Mouse (Mus musculus) left cerebral cortex, adult 6 months (tissue): ENCODE results near the gene Ganab. TPM values are rescaled to one million over a fixed set of nuclear protein-coding genes. Genes with fewer than 3 reads are reported as not detected.

Experiments used
- polyA plus RNA-seq: library from polyadenylated mRNA; unstranded; fragments of <200 nt; fragmentation: Nextera tagmentation; gene quantifications from 2 replicates; pipeline ENCODE4 v1.2.3, GENCODE M21; 2021

Ganab gene
- polyA plus RNA-seq, 1 experiment from 2014 or later, result 19.0 TPM

Other genes starting within 250 kb of the Ganab start
- 41.2 and 88.0 TPM in 2 replicates for gene Chrm1, start 234.3 kb upstream of the Ganab start, polyA plus RNA-seq
- 169 and 178 TPM in 2 replicates for gene Slc3a2, start 174.7 kb upstream of the Ganab start, polyA plus RNA-seq
- gene Wdr74, start 162.2 kb upstream of the Ganab start, polyA plus RNA-seq, result 57.2 and 64.9 TPM in 2 replicates
- not detected in 2 replicates for gene 1700092M07Rik, start 157.4 kb upstream of the Ganab start, polyA plus RNA-seq
- gene Stx5a, start 156.7 kb upstream of the Ganab start, polyA plus RNA-seq, result 33.4 and 33.5 TPM in 2 replicates
- 23.9 and 27.6 TPM in 2 replicates for gene Nxf1, start 141.0 kb upstream of the Ganab start, polyA plus RNA-seq
- 234 and 250 TPM in 2 replicates for gene Tmem223, start 127.1 kb upstream of the Ganab start, polyA plus RNA-seq
- 28.2 and 37.0 TPM in 2 replicates for gene Tmem179b, start 123.6 kb upstream of the Ganab start, polyA plus RNA-seq
- gene Taf6l, start 111.7 kb upstream of the Ganab start, polyA plus RNA-seq, result 11.5 and 16.0 TPM in 2 replicates
- 224 and 251 TPM in 2 replicates for gene Polr2g, start 99.5 kb upstream of the Ganab start, polyA plus RNA-seq
- gene Zbtb3, start 95.5 kb upstream of the Ganab start, polyA plus RNA-seq, result 2.2 and 3.2 TPM in 2 replicates
- 22.4 and 24.7 TPM in 2 replicates for gene Ttc9c, start 78.7 kb upstream of the Ganab start, polyA plus RNA-seq
- gene Hnrnpul2, start 78.1 kb upstream of the Ganab start, polyA plus RNA-seq, result 5.9 and 11.9 TPM in 2 replicates
- gene AC129217.1, start 68.3 kb upstream of the Ganab start, polyA plus RNA-seq, result not detected in 2 replicates
- 80.3 and 99.9 TPM in 2 replicates for gene Bscl2, start 60.6 kb upstream of the Ganab start, polyA plus RNA-seq
- gene Gng3, start 58.9 kb upstream of the Ganab start, polyA plus RNA-seq, result 271 and 278 TPM in 2 replicates
- gene Lrrn4cl, start 47.3 kb upstream of the Ganab start, polyA plus RNA-seq, result 0.28 and 0.50 TPM in 2 replicates
- gene Ubxn1, start 26.6 kb upstream of the Ganab start, polyA plus RNA-seq, result 157 and 163 TPM in 2 replicates
- 68.8 and 84.0 TPM in 2 replicates for gene Uqcc3, start 17.1 kb upstream of the Ganab start, polyA plus RNA-seq
- gene Lbhd1, start 14.3 kb upstream of the Ganab start, polyA plus RNA-seq, result 9.7 and 11.2 TPM in 2 replicates
- gene Gm49403, start 14.1 kb upstream of the Ganab start, polyA plus RNA-seq, result not detected in 2 replicates
- 71.4 and 81.8 TPM in 2 replicates for gene 1810009A15Rik, start 9.2 kb upstream of the Ganab start, polyA plus RNA-seq
- gene Gm49416, start 9.1 kb upstream of the Ganab start, polyA plus RNA-seq, result 5.9 and 13.0 TPM in 2 replicates
- gene Ints5, start 5.1 kb upstream of the Ganab start, polyA plus RNA-seq, result 6.4 and 8.5 TPM in 2 replicates
- 49.0 and 67.5 TPM in 2 replicates for gene B3gat3, start 22.3 kb downstream of the Ganab start, polyA plus RNA-seq
- gene Rom1, start 31.3 kb downstream of the Ganab start, polyA plus RNA-seq, result 4.9 and 6.0 TPM in 2 replicates
- gene Eml3, start 31.5 kb downstream of the Ganab start, polyA plus RNA-seq, result 3.1 and 4.0 TPM in 2 replicates
- gene Mta2, start 43.8 kb downstream of the Ganab start, polyA plus RNA-seq, result 20.4 and 23.0 TPM in 2 replicates
- gene Tut1, start 55.8 kb downstream of the Ganab start, polyA plus RNA-seq, result 10.3 and 11.3 TPM in 2 replicates
- 432 and 459 TPM in 2 replicates for gene Eef1g, start 69.0 kb downstream of the Ganab start, polyA plus RNA-seq
- 4.5 and 4.9 TPM in 2 replicates for gene Ahnak, start 91.2 kb downstream of the Ganab start, polyA plus RNA-seq
- not detected in 2 replicates for gene Scgb1a1, start 189.9 kb downstream of the Ganab start, polyA plus RNA-seq
- gene Asrgl1, start 237.6 kb downstream of the Ganab start, polyA plus RNA-seq, result 79.9 and 101 TPM in 2 replicates